ENCODE assay signal across 9 mouse cellular contexts in genomic region chr6:5726237-5726670, GRCm38 (mm10). TPM values are rescaled to one million over a fixed set of nuclear protein-coding genes. Genes with fewer than 3 reads are reported as not detected.
DNase-seq lines count a peak whose midpoint lies in the region; ATAC-seq and TF ChIP-seq lines count a peak whose summit lies in the region.
"Had no signal": no experiment of that assay in that cellular context is flagged by ENCODE, and none has a peak within 500 bp of the region (broad histone marks: within the 10 kb centered on the region; RNA-seq: fewer than 3 reads in every experiment).

No protein-coding gene starts in this region.

- ATAC-seq in lung, embryonic 16.5 days (ENCODE audit: low read depth), result no peak
- 0 out of 2 replicates have a peak, but pooled peaks have one; percentile 28 for ATAC-seq in forebrain, embryonic 11.5 days (replicated peaks; ENCODE audit: low FRiP score)
- no peak for ATAC-seq in intestine, postnatal 0 days
- peak; percentile 88 for ATAC-seq in neural tube, embryonic 13.5 days (ENCODE audit: low read depth)
- ATAC-seq in erythroid progenitor cell, adult 5-6 weeks (replicated peaks; ENCODE audit: low FRiP score, poor library complexity, severe bottlenecking), result no peak

- no peaks in the 10 kb centered on the region for H3K9me3 ChIP-seq in lung, embryonic 16.5 days (ENCODE audit: control insufficient read depth, low read length)
- no peaks in the 10 kb centered on the region for H3K9me3 ChIP-seq in forebrain, embryonic 11.5 days (ENCODE audit: control insufficient read depth, low read length)
- no peaks in the 10 kb centered on the region for H3K9me3 ChIP-seq in intestine, postnatal 0 days (ENCODE audit: control insufficient read depth)
- no peaks in the 10 kb centered on the region for H3K9me3 ChIP-seq in neural tube, embryonic 13.5 days

- DNase-seq in lung, postnatal 4 days, result no peak
- no peak for DNase-seq in forebrain, embryonic 11.5 days (ENCODE audit: low spot score)
- DNase-seq in adrenal gland, adult 2 months, result no peak
- DNase-seq in heart, adult 9 months (ENCODE audit: low spot score in 2 of 2), result no peak

- WGBS in lung, embryonic 16.5 days, result 5% methylated on average over 10 of the region's 10 CpGs
- 5% methylated on average over 10 of the region's 10 CpGs for WGBS in forebrain, embryonic 11.5 days
- WGBS in intestine, postnatal 0 days, result 7% methylated on average over 10 of the region's 10 CpGs
- WGBS in neural tube, embryonic 13.5 days, result 7% methylated on average over 10 of the region's 10 CpGs

- peaks cover 5% of the 10 kb centered on the region; the same call in 1 of the 2 replicates for H3K27me3 ChIP-seq in lung, embryonic 16.5 days (ENCODE audit: control insufficient read depth, insufficient read depth, low read depth, low read length)
- H3K27me3 ChIP-seq in forebrain, embryonic 11.5 days (ENCODE audit: control insufficient read depth, insufficient read depth, low read length), result peaks cover 3% of the 10 kb centered on the region; the same call in 1 of the 2 replicates
- H3K27me3 ChIP-seq in intestine, postnatal 0 days (replicated peaks; ENCODE audit: control insufficient read depth, insufficient read depth, low read length), result peaks cover 11% of the 10 kb centered on the region; the same call in 1 of the 2 replicates
- H3K27me3 ChIP-seq in neural tube, embryonic 13.5 days, result peaks cover 17% of the 10 kb centered on the region

- H3K4me3 ChIP-seq in lung, embryonic 16.5 days (ENCODE audit: low read length), result peak overlapping the region; percentile 45
- H3K4me3 ChIP-seq in forebrain, embryonic 11.5 days (ENCODE audit: low read depth, low read length), result peak overlapping the region; percentile 40
- H3K4me3 ChIP-seq in intestine, postnatal 0 days (ENCODE audit: low read depth, low read length), result peak overlapping the region; percentile 40
- peak overlapping the region; percentile 50 for H3K4me3 ChIP-seq in neural tube, embryonic 13.5 days

- no peak overlapping the region for H3K27ac ChIP-seq in lung, embryonic 16.5 days (ENCODE audit: low read length)
- H3K27ac ChIP-seq in forebrain, embryonic 11.5 days (ENCODE audit: low read depth, low read length), result no peak overlapping the region
- no peak overlapping the region for H3K27ac ChIP-seq in intestine, postnatal 0 days (ENCODE audit: low read depth, low read length)
- no peak overlapping the region; the same call in 1 of the 2 replicates for H3K27ac ChIP-seq in neural tube, embryonic 13.5 days (replicated peaks)
- H3K27ac ChIP-seq: liver, embryonic 14.5 days had no signal

- H3K4me2 ChIP-seq in lung, embryonic 16.5 days (ENCODE audit: low read depth, low read length), result peak overlapping the region; percentile 73
- peak overlapping the region; percentile 79 for H3K4me2 ChIP-seq in forebrain, embryonic 11.5 days (ENCODE audit: low read depth, low read length, severe bottlenecking)
- peak overlapping the region; percentile 77 for H3K4me2 ChIP-seq in intestine, postnatal 0 days (replicated peaks; ENCODE audit: low read depth)
- peak overlapping the region; percentile 81 for H3K4me2 ChIP-seq in neural tube, embryonic 13.5 days

- no peak for TF ChIP-seq CTCF in intestine, postnatal 0 days (IDR thresholded peaks at IDR 0.05; ENCODE audit: low read depth)

- H3K9ac ChIP-seq in lung, embryonic 16.5 days (ENCODE audit: low read length), result peak overlapping the region; percentile 48; the same call in 1 of the 2 replicates
- peak overlapping the region; percentile 49 for H3K9ac ChIP-seq in forebrain, embryonic 11.5 days (ENCODE audit: low read length)
- H3K9ac ChIP-seq in intestine, postnatal 0 days (ENCODE audit: low read depth, low read length), result no peak overlapping the region
- peak overlapping the region; percentile 69 for H3K9ac ChIP-seq in neural tube, embryonic 13.5 days
- H3K9ac ChIP-seq: liver, embryonic 14.5 days had no signal

- no peaks in the 10 kb centered on the region for H3K36me3 ChIP-seq in lung, embryonic 16.5 days (ENCODE audit: control insufficient read depth, insufficient read depth, low read length)
- no peaks in the 10 kb centered on the region for H3K36me3 ChIP-seq in forebrain, embryonic 11.5 days (ENCODE audit: control insufficient read depth, insufficient read depth, low read length)
- no peaks in the 10 kb centered on the region for H3K36me3 ChIP-seq in intestine, postnatal 0 days (ENCODE audit: control insufficient read depth, insufficient read depth)
- H3K36me3 ChIP-seq in neural tube, embryonic 13.5 days, result no peaks in the 10 kb centered on the region

- H3K4me1 ChIP-seq in lung, embryonic 16.5 days (replicated peaks; ENCODE audit: control insufficient read depth, insufficient read depth, low read length), result peaks cover 9% of the 10 kb centered on the region
- peaks cover 6% of the 10 kb centered on the region; the same call in 1 of the 2 replicates for H3K4me1 ChIP-seq in forebrain, embryonic 11.5 days (replicated peaks; ENCODE audit: control insufficient read depth, insufficient read depth, low read length)
- 0 out of 2 replicates have a peak, but pooled peaks cover 7% of the 10 kb centered on the region for H3K4me1 ChIP-seq in intestine, postnatal 0 days (replicated peaks; ENCODE audit: control insufficient read depth, insufficient read depth, low read length)
- peaks cover 12% of the 10 kb centered on the region for H3K4me1 ChIP-seq in neural tube, embryonic 13.5 days (replicated peaks)

RNA-seq across cellular contexts. Expression of gene Dync1i1, which starts 0.8 kb away (rescaled TPM):
- 0.80 and 0.87 TPM in 2 replicates for polyA plus RNA-seq in lung, embryonic 16.5 days (2015; fragmentation: Nextera tagmentation; extraction: Ambion mirVana)
- polyA plus RNA-seq in forebrain, embryonic 11.5 days (2014; fragmentation: Nextera tagmentation; extraction: Ambion mirVana), result 1.6 and 2.0 TPM in 2 replicates
- polyA plus RNA-seq in intestine, postnatal 0 days (2015; fragmentation: Nextera tagmentation; extraction: Ambion mirVana), result 0.46 and 0.53 TPM in 2 replicates
- polyA plus RNA-seq in neural tube, embryonic 13.5 days (2015; fragmentation: Nextera tagmentation; extraction: Ambion mirVana), result 23.3 and 27.6 TPM in 2 replicates
- total RNA-seq in erythroid progenitor cell, adult 5-6 weeks (2015; ENCODE audit: low replicate concordance), result not detected in 2 replicates
- not detected in 2 replicates for total RNA-seq in erythroid progenitor cell, adult 5-6 weeks (2017; ENCODE audit: low replicate concordance)
- total RNA-seq in adrenal gland, adult 2 months (2021), result 1 to 10 TPM; 1.6 to 1.8 TPM
- 1.4 and 1.7 TPM in 2 replicates for polyA plus RNA-seq in adrenal gland, adult 2 months (2012; rRNA removed)
- polyA plus RNA-seq: liver, embryonic 14.5 days had no signal

Comparison
In these comparisons a context has a peak if more than half of its experiments do, and no peak if none do; other contexts are left out.
1. ATAC-seq: peak in forebrain, embryonic 11.5 days (single experiment) and neural tube, embryonic 13.5 days (single experiment); none in lung, embryonic 16.5 days (single experiment), intestine, postnatal 0 days (single experiment) and erythroid progenitor cell, adult 5-6 weeks (single experiment).
2. Peak in every context shown above with its lines, with median percentiles within 50 percentile points of each other: H3K4me2 ChIP-seq and H3K4me3 ChIP-seq.